Mouse (Mus musculus) neural tube, embryonic 15.5 days (tissue): ENCODE results near the gene Parg. TPM values are rescaled to one million over a fixed set of nuclear protein-coding genes. Genes with fewer than 3 reads are reported as not detected.

Experiments
- ATAC-seq: fragments of 200-750 bp; cut with Nextera tagmentation; 2 replicates; pipeline ENCODE4 v1.8.0; 2017; ENCODE audit warnings: mild to moderate bottlenecking, moderate TSS enrichment, moderate library complexity; ENCODE audit not compliant: low FRiP score
- H3K27ac ChIP-seq: fragments of 300-500 bp; sonication (generic); replicated peaks from 2 replicates; pipeline ENCODE4 v1.5.1; 2015; ENCODE audit warnings: mild to moderate bottlenecking, inconsistent platforms
- H3K27me3 ChIP-seq: fragments of 300-500 bp; sonication (generic); replicated peaks from 2 replicates; pipeline ENCODE4 v1.6.1; 2015; ENCODE audit warnings: inconsistent platforms
- H3K36me3 ChIP-seq: fragments of 300-500 bp; sonication (generic); 2 replicates; pipeline ENCODE4 v1.6.1; 2015; ENCODE audit warnings: inconsistent platforms
- H3K4me1 ChIP-seq: fragments of 300-500 bp; sonication (generic); 2 replicates; pipeline ENCODE4 v1.6.1; 2015; ENCODE audit warnings: inconsistent platforms
- H3K4me2 ChIP-seq: fragments of 300-500 bp; sonication (generic); 2 replicates; pipeline ENCODE4 v1.6.1; 2015; ENCODE audit warnings: inconsistent platforms, mild to moderate bottlenecking, moderate library complexity
- H3K4me3 ChIP-seq: fragments of 300-500 bp; sonication (generic); replicated peaks from 2 replicates; pipeline ENCODE4 v1.5.1; 2015; ENCODE audit warnings: mild to moderate bottlenecking, inconsistent platforms
- H3K9ac ChIP-seq: fragments of 300-500 bp; sonication (generic); replicated peaks from 2 replicates; pipeline ENCODE4 v1.6.1; 2015; ENCODE audit warnings: mild to moderate bottlenecking, inconsistent platforms
- H3K9me3 ChIP-seq: fragments of 300-500 bp; sonication (generic); replicated peaks from 2 replicates; pipeline ENCODE4 v1.6.1; 2016; ENCODE audit warnings: inconsistent platforms
- WGBS: fragments of 180-500 bp; shearing (Covaris S2); methylation state at CpG from one replicate; pipeline ENCODE4 v1.1.7; 2015; ENCODE audit warnings: mixed read lengths; 5-methylcytosine and 5-hydroxymethylcytosine counted together
- polyA plus RNA-seq: library from polyadenylated mRNA; unstranded; fragments of >200 nt; fragmentation: Nextera tagmentation; extraction: Ambion mirVana; gene quantifications from 2 replicates; pipeline ENCODE4 v1.2.1, GENCODE M21; 2015

The Parg gene
- polyA plus RNA-seq, 1 experiment from 2014 or later, result 28.1 TPM

GRCm38 (mm10) chr14:32261741-32262140 lies 60.0 kb downstream of the Parg start:
- H3K9me3 ChIP-seq, result no peaks in the 10 kb centered on the region
- no peaks in the 10 kb centered on the region for H3K27me3 ChIP-seq
- H3K4me2 ChIP-seq, result no peak overlapping the region
- 92% methylated on average over 2 of the region's 2 CpGs for WGBS
- no peaks in the 10 kb centered on the region for H3K4me1 ChIP-seq
- no peak overlapping the region for H3K9ac ChIP-seq
- peaks cover 26% of the 10 kb centered on the region for H3K36me3 ChIP-seq
- no peak for ATAC-seq
- H3K27ac ChIP-seq, result no peak overlapping the region
- no peak overlapping the region for H3K4me3 ChIP-seq

- no peak for ATAC-seq
- peaks cover 5% of the 10 kb centered on the region; the same call in 1 of the 2 replicates for H3K36me3 ChIP-seq
- no peak overlapping the region for H3K4me2 ChIP-seq
- WGBS, result 39% methylated on average over 2 of the region's 2 CpGs
- no peak overlapping the region for H3K27ac ChIP-seq
- H3K9me3 ChIP-seq, result no peaks in the 10 kb centered on the region
- no peaks in the 10 kb centered on the region for H3K4me1 ChIP-seq
- H3K9ac ChIP-seq, result no peak overlapping the region
- no peaks in the 10 kb centered on the region for H3K27me3 ChIP-seq
- no peak overlapping the region for H3K4me3 ChIP-seq
Observed at GRCm38 (mm10) chr14:32268999-32269398, 67.2 kb downstream of the Parg start.

GRCm38 (mm10) chr14:32269589-32269988 lies 67.8 kb downstream of the Parg start:
- WGBS, result 90% methylated on average over 4 of the region's 4 CpGs

GRCm38 (mm10) chr14:32301622-32302021 lies 99.9 kb downstream of the Parg start:
- no peaks in the 10 kb centered on the region for H3K27me3 ChIP-seq
- H3K36me3 ChIP-seq, result no peaks in the 10 kb centered on the region; the same call in 1 of the 2 replicates
- H3K9ac ChIP-seq, result no peak overlapping the region
- WGBS, result 45% methylated on average over 12 of the region's 12 CpGs
- no peak overlapping the region for H3K4me3 ChIP-seq
- no peak overlapping the region for H3K4me2 ChIP-seq
- H3K27ac ChIP-seq, result no peak overlapping the region
- H3K9me3 ChIP-seq, result no peaks in the 10 kb centered on the region
- no peak for ATAC-seq
- no peaks in the 10 kb centered on the region for H3K4me1 ChIP-seq

More at GRCm38 (mm10) chr14:32269589-32269988, 67.8 kb downstream of the Parg start:
- H3K4me2 ChIP-seq, result no peak overlapping the region
- peaks cover 5% of the 10 kb centered on the region; the same call in 1 of the 2 replicates for H3K36me3 ChIP-seq
- ATAC-seq, result no peak
- no peak overlapping the region for H3K9ac ChIP-seq
- H3K27ac ChIP-seq, result no peak overlapping the region
- no peaks in the 10 kb centered on the region for H3K27me3 ChIP-seq
- H3K9me3 ChIP-seq, result no peaks in the 10 kb centered on the region
- no peak overlapping the region for H3K4me3 ChIP-seq
- H3K4me1 ChIP-seq, result no peaks in the 10 kb centered on the region

DNA sequence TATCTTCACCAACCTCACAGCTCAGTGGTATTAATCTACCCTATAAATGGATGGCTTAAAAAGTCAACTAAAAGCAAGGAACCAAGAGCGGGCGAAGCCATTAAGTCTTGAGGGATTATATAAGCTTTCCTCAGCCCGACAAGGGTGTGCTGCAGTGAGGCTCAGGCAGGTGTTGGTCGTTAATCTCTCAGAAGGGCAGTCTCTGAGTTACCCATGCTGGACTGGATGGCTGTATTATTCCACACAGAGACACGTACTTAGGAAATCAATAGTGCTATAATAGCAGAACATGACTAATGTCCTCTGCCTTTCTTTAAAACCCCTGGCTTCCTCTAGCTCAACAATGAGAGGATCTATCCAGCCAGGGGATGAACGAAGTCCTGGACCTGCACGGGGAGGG lies 100.7 kb downstream of the Parg start:
- no peak for ATAC-seq
- WGBS, result 60% methylated on average over 7 of the region's 7 CpGs
- no peak overlapping the region for H3K4me2 ChIP-seq

GRCm38 (mm10) chr14:32304921-32305320 lies 103.2 kb downstream of the Parg start:
- Histone ChIP-seq H3K36me3 (no peaks in the 10 kb centered on the region), H3K9ac (no peak overlapping the region), H3K27me3 (no peaks in the 10 kb centered on the region), H3K4me1 (peaks cover 5% of the 10 kb centered on the region; the same call in 1 of the 2 replicates), H3K9me3 (no peaks in the 10 kb centered on the region), H3K4me2 (no peak overlapping the region), H3K4me3 (no peak overlapping the region), H3K27ac (no peak overlapping the region)
- no peak for ATAC-seq
- WGBS, result 76% methylated on average over 8 of the region's 8 CpGs

More for the DNA sequence above, 100.7 kb downstream of the Parg start:
- no peak overlapping the region for H3K4me3 ChIP-seq
- no peaks in the 10 kb centered on the region for H3K27me3 ChIP-seq
- no peaks in the 10 kb centered on the region for H3K4me1 ChIP-seq
- no peak overlapping the region for H3K27ac ChIP-seq
- H3K9ac ChIP-seq, result no peak overlapping the region
- no peaks in the 10 kb centered on the region; the same call in 1 of the 2 replicates for H3K36me3 ChIP-seq
- no peaks in the 10 kb centered on the region for H3K9me3 ChIP-seq

- ATAC-seq, result no peak
Observed at GRCm38 (mm10) chr14:32309876-32310275, 108.1 kb downstream of the Parg start.

DNA sequence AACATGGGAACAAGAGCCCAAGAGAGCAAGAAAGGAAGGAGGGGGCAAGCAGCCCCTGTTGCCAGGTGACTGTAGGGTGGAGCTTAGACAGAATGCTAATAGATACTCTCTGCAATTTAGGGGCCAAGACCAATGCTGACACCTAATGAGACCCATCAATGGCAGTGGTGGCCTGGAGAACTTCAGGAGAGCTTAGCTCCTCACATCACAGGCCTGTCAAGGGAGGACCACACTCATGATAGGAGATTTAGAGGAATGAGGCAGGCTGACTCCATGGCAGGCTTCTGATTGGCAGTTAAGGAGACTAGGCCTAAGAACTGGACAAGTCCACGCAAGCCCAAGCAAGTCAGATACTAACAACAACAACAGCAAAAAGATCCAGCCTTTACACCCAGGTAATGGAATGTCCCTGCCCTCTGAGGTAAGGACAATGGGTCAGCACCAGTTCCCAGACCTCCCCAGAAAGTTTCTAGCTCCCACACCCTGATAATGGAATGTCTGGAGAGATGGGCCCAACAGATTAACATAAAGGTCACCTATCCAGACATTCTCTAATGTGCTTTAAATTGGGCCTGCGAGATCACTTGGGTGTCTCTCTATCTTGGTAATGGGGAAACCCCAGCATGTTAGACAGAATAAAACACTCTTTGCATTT lies 109.8 kb downstream of the Parg start:
- WGBS, result 97% methylated on average over 2 of the region's 2 CpGs
- Histone ChIP-seq H3K9me3 (no peaks in the 10 kb centered on the region), H3K4me3 (no peak overlapping the region), H3K27me3 (no peaks in the 10 kb centered on the region), H3K4me2 (no peak overlapping the region), H3K27ac (no peak overlapping the region), H3K36me3 (no peaks in the 10 kb centered on the region), H3K4me1 (peaks cover 5% of the 10 kb centered on the region; the same call in 1 of the 2 replicates), H3K9ac (no peak overlapping the region)
- ATAC-seq, result no peak

More at GRCm38 (mm10) chr14:32309876-32310275, 108.1 kb downstream of the Parg start:
- Histone ChIP-seq H3K9me3 (no peaks in the 10 kb centered on the region), H3K27me3 (no peaks in the 10 kb centered on the region), H3K4me2 (no peak overlapping the region), H3K36me3 (no peaks in the 10 kb centered on the region), H3K4me1 (peaks cover 5% of the 10 kb centered on the region; the same call in 1 of the 2 replicates), H3K27ac (no peak overlapping the region), H3K4me3 (no peak overlapping the region), H3K9ac (no peak overlapping the region)
- 44% methylated on average over 8 of the region's 8 CpGs for WGBS

DNA sequence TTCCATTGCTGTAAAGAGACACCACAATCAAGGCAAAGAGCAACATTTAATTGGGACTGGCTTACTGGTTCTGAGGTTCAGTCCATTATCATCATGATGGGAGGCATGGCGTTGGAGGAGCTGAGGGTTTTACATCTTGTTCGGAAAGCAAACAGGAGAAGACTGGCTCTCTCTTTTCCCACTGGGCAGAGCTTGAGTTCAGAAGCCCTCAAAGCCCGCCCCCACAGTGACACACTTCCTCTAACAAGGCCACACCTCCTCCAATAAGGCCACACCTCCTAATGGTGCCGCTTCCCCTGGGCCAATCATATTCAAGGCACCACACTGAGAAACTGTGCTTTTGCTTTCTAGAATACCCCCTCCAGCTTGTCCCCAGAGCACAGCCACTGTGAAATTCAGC lies 116.1 kb downstream of the Parg start:
- Histone ChIP-seq H3K27me3 (no peaks in the 10 kb centered on the region), H3K27ac (no peak overlapping the region), H3K4me1 (peaks cover 16% of the 10 kb centered on the region), H3K36me3 (no peaks in the 10 kb centered on the region), H3K9me3 (no peaks in the 10 kb centered on the region), H3K9ac (no peak overlapping the region), H3K4me3 (no peak overlapping the region), H3K4me2 (0 out of 2 replicates have a peak overlapping the region, but pooled peaks have one; percentile 5)
- 16% methylated on average over 4 of the region's 4 CpGs for WGBS
- 0 out of 2 replicates have a peak, but pooled peaks have one; percentile 26 for ATAC-seq

DNA sequence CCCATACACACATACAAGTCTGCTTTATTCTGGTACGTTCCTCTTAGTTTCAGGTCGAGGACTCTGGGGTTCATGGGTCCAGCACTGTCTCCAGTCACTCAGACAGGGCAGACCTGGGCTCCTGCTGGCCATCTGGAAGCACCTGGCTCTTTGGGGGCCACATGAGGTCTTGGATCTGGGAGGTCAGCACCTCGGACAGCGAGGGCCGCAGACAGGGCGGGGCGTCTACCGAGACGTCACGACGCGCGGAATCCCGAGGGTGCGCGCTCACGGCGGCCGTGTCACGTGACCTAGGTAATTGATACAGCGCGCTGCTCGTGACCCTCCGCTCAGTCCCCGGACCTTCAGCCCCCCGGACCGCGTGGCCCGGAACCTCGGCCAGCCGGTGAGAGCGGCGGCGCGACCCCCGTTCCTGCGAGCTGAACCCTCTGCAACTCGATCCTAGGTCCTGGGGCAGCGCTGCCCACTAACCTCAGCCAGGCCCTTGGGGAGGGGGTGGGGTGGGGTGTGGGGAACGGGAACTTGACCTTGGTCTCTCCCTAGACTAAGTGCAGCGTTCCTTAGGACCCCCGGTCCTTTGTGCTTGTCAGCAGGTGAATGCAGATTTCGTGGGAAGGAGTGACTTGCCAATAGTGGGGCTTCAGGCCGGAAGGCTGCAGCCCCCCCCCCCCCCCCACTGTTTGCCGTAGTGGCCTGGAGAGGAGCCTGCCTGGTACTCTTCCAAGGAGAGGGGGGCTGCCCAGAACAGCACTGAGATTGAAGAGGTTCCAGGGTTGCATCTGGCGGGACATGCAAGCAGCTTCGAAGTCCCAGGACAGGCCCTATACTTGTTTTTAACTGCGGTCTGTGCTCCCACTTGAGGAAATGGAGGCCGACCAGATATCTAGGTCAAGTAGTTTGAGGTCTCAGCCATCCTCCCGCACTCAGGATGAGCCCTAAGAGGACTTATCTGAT lies 120.3 kb downstream of the Parg start, which contains the start of gene Ogdhl:
Gene Ogdhl (plus strand): TSS at position 288 of the 954 bp plus-strand sequence.
- Histone ChIP-seq H3K27me3 (no peaks in the 10 kb centered on the region), H3K9ac (peak within 1 kb of the TSS; percentile 77), H3K27ac (peak within 1 kb of the TSS; percentile 48; the same call in 1 of the 2 replicates), H3K9me3 (no peaks in the 10 kb centered on the region), H3K4me1 (peaks cover 17% of the 10 kb centered on the region), H3K4me3 (peak within 1 kb of the TSS; percentile 62), H3K36me3 (no peaks in the 10 kb centered on the region), H3K4me2 (peak within 1 kb of the TSS; percentile 82)
- peak; percentile 78 for ATAC-seq
- WGBS, result 4% methylated on average over 50 of the region's 50 CpGs

DNA sequence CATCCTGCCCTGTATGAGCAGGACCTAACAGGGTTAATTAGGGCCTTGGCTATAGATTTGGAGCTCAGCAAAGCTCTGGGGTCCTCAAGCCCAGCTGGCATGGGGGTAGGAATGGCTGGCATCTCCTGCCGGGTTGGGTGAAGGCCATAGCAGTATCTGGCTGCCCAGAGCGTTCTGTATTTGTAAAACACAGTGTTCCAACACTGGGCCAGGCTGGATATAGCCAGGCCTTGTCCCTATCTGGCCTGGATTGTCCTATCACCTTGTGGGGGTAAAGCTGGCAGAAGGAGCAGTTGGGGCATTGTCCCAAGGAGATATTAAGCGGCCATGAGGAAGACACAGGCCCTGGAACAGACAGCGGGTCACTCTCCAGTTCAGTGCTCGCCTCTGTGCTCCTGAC lies 121.5 kb downstream of the Parg start:
- 92% methylated on average over 5 of the region's 5 CpGs for WGBS
- Histone ChIP-seq H3K4me3 (no peak overlapping the region), H3K4me2 (no peak overlapping the region), H3K27me3 (no peaks in the 10 kb centered on the region), H3K9me3 (no peaks in the 10 kb centered on the region), H3K4me1 (peaks cover 17% of the 10 kb centered on the region), H3K27ac (no peak overlapping the region), H3K36me3 (no peaks in the 10 kb centered on the region), H3K9ac (no peak overlapping the region)
- ATAC-seq, result no peak
